Mouse (Mus musculus) CH12.LX (cell line): ENCODE results near the gene Ebf4. TPM values are rescaled to one million over a fixed set of nuclear protein-coding genes. Genes with fewer than 3 reads are reported as not detected.

Experiments
- DNase-seq: peaks from one replicate; pipeline ENCODE4 v3.0.0-alpha.2; 2013; ENCODE audit errors: extremely low read depth
- H3K27ac ChIP-seq: 2 replicates; pipeline ENCODE4 v1.5.1; 2012; ENCODE audit warnings: low read depth, mild to moderate bottlenecking, control low read depth, moderate library complexity; ENCODE audit not compliant: insufficient read depth
- H3K27me3 ChIP-seq: replicated peaks from 2 replicates; pipeline ENCODE3; 2012; ENCODE audit warnings: inconsistent platforms
- H3K36me3 ChIP-seq, 2 experiments: replicated peaks in 1 of 2; 2 replicates each; pipeline versions ENCODE3 to v1.6.1; 2012; ENCODE audit warnings: inconsistent platforms in 1 of 2, low read length in 1 of 2, mild to moderate bottlenecking in 1 of 2, mixed read lengths in 1 of 2, moderate library complexity in 1 of 2; ENCODE audit not compliant: control insufficient read depth in 1 of 2, insufficient read depth in 1 of 2
- H3K4me1 ChIP-seq, 2 experiments: 2 replicates each; pipeline ENCODE4 v1.6.1; 2012; ENCODE audit warnings: inconsistent platforms in 1 of 2, moderate library complexity in 1 of 2; ENCODE audit not compliant: insufficient read depth in 2 of 2, control insufficient read depth in 1 of 2
- H3K4me2 ChIP-seq: 2 replicates; pipeline ENCODE4 v1.6.1; 2012; ENCODE audit warnings: low read depth, mild to moderate bottlenecking, control low read depth; ENCODE audit not compliant: poor library complexity, insufficient read depth, severe bottlenecking
- H3K4me3 ChIP-seq, 3 experiments: fragments of 150-350 bp in 1 of 3; sonication (generic) in 1 of 3; replicated peaks in 1 of 3; 2 replicates each; pipeline versions ENCODE3 to v1.5.1; 2011 to 2012; ENCODE audit warnings: low read depth in 2 of 3, low read length in 2 of 3, mild to moderate bottlenecking in 2 of 3, moderate library complexity in 2 of 3, control low read depth in 1 of 3, improper control_type of control experiment in 1 of 3, inconsistent platforms in 1 of 3, mixed read lengths in 1 of 3; ENCODE audit not compliant: poor library complexity in 1 of 3
- H3K79me2 ChIP-seq: replicated peaks from 2 replicates; pipeline ENCODE4 v1.6.1; 2012; ENCODE audit warnings: mild to moderate bottlenecking, moderate library complexity; ENCODE audit not compliant: control insufficient read depth, poor library complexity, insufficient read depth, severe bottlenecking; ENCODE audit errors: extremely low read depth
- H3K9ac ChIP-seq: 2 replicates; pipeline ENCODE4 v1.6.1; 2012; ENCODE audit warnings: low read depth, mild to moderate bottlenecking, control low read depth, moderate library complexity; ENCODE audit not compliant: insufficient read depth
- H3K9me3 ChIP-seq: replicated peaks from 2 replicates; pipeline ENCODE3; 2012; ENCODE audit warnings: low read length, inconsistent platforms, mixed read lengths
- BHLHE40 ChIP-seq: IDR thresholded peaks from 2 replicates; pipeline ENCODE4 v1.6.1; 2011; ENCODE audit warnings: mild to moderate bottlenecking, low read depth, low read length, improper control_type of control experiment
- CHD1 ChIP-seq: IDR thresholded peaks from 2 replicates; pipeline ENCODE4 v1.6.1; 2012; ENCODE audit warnings: low read depth, low read length, improper control_type of control experiment, inconsistent platforms
- CTCF ChIP-seq, 2 experiments: IDR thresholded peaks in 1 of 2; conservative IDR thresholded peaks in 1 of 2; 2 replicates each; pipeline ENCODE4 v1.5.1; 2011 to 2012; ENCODE audit warnings: low read depth in 2 of 2, low read length in 2 of 2, improper control_type of control experiment in 1 of 2, inconsistent platforms in 1 of 2, mild to moderate bottlenecking in 1 of 2, moderate library complexity in 1 of 2
- E2F4 ChIP-seq: IDR thresholded peaks from 2 replicates; pipeline ENCODE4 v1.6.1; 2011; ENCODE audit warnings: low read depth, low read length, improper control_type of control experiment; ENCODE audit not compliant: insufficient replicate concordance
- EP300 ChIP-seq: IDR thresholded peaks from 2 replicates; pipeline ENCODE4 v1.6.1; 2011; ENCODE audit warnings: low read length, improper control_type of control experiment
- ETS1 ChIP-seq: conservative IDR thresholded peaks from 2 replicates; pipeline ENCODE4 v1.6.1; 2012; ENCODE audit warnings: low read depth, mild to moderate bottlenecking, inconsistent platforms, low read length, improper control_type of control experiment, moderate library complexity
- HCFC1 ChIP-seq: IDR thresholded peaks from 2 replicates; pipeline ENCODE4 v1.6.1; 2012; ENCODE audit warnings: low read depth, mild to moderate bottlenecking, inconsistent platforms, low read length, improper control_type of control experiment
- IRF4 ChIP-seq: IDR thresholded peaks from 2 replicates; pipeline ENCODE4 v1.6.1; 2014; ENCODE audit warnings: low read depth, mild to moderate bottlenecking, inconsistent platforms, low read length, improper control_type of control experiment
- MAFK ChIP-seq: IDR thresholded peaks from 2 replicates; pipeline ENCODE4 v1.6.1; 2011; ENCODE audit warnings: low read length, improper control_type of control experiment; ENCODE audit not compliant: insufficient replicate concordance
- MAX ChIP-seq: IDR thresholded peaks from 2 replicates; pipeline ENCODE4 v1.6.1; 2011; ENCODE audit warnings: low read length, improper control_type of control experiment
- MAZ ChIP-seq: IDR thresholded peaks from 2 replicates; pipeline ENCODE4 v1.6.1; 2012; ENCODE audit warnings: low read depth, mild to moderate bottlenecking, inconsistent platforms, low read length, improper control_type of control experiment, moderate library complexity
- MEF2A ChIP-seq: IDR thresholded peaks from 2 replicates; pipeline ENCODE4 v1.6.1; 2014; ENCODE audit warnings: low read depth, mild to moderate bottlenecking, inconsistent platforms, low read length, improper control_type of control experiment, borderline replicate concordance
- MXI1 ChIP-seq: IDR thresholded peaks from 2 replicates; pipeline ENCODE4 v1.6.1; 2011; ENCODE audit warnings: mild to moderate bottlenecking, low read depth, low read length, improper control_type of control experiment
- MYC ChIP-seq: IDR thresholded peaks from 2 replicates; pipeline ENCODE4 v1.6.1; 2011; ENCODE audit warnings: low read depth, mild to moderate bottlenecking, improper control_type of control experiment, low read length
- NELFE ChIP-seq: IDR thresholded peaks from 2 replicates; pipeline ENCODE4 v1.6.1; 2011; ENCODE audit warnings: low read depth, low read length, improper control_type of control experiment
- NRF1 ChIP-seq: IDR thresholded peaks from 2 replicates; pipeline ENCODE4 v1.6.1; 2014; ENCODE audit warnings: low read depth, mild to moderate bottlenecking, inconsistent platforms, low read length, improper control_type of control experiment, moderate library complexity
- PAX5 ChIP-seq: IDR thresholded peaks from 2 replicates; pipeline ENCODE4 v1.6.1; 2012; ENCODE audit warnings: low read length, inconsistent platforms, mixed read lengths
- POLR2A ChIP-seq: IDR thresholded peaks from 2 replicates; pipeline ENCODE4 v1.6.1; 2011; ENCODE audit warnings: low read depth, mild to moderate bottlenecking, improper control_type of control experiment, low read length
- POLR2AphosphoS2 ChIP-seq: IDR thresholded peaks from 2 replicates; pipeline ENCODE4 v1.6.1; 2011; ENCODE audit warnings: low read depth, low read length, improper control_type of control experiment
- RAD21 ChIP-seq: IDR thresholded peaks from 2 replicates; pipeline ENCODE4 v1.6.1; 2011; ENCODE audit warnings: low read depth, mild to moderate bottlenecking, low read length, improper control_type of control experiment, moderate library complexity
- RCOR1 ChIP-seq: conservative IDR thresholded peaks from 2 replicates; pipeline ENCODE4 v1.6.1; 2012; ENCODE audit warnings: low read depth, mild to moderate bottlenecking, inconsistent platforms, low read length, improper control_type of control experiment
- SIN3A ChIP-seq: IDR thresholded peaks from 2 replicates; pipeline ENCODE4 v1.6.1; 2012; ENCODE audit warnings: low read length, improper control_type of control experiment, inconsistent platforms
- TBP ChIP-seq: conservative IDR thresholded peaks from 2 replicates; pipeline ENCODE4 v1.6.1; 2011; ENCODE audit warnings: low read depth, low read length, improper control_type of control experiment
- UBTF ChIP-seq: IDR thresholded peaks from 2 replicates; pipeline ENCODE4 v1.6.1; 2012; ENCODE audit warnings: low read depth, mild to moderate bottlenecking, inconsistent platforms, low read length, improper control_type of control experiment, moderate library complexity
- USF1 ChIP-seq: IDR thresholded peaks from 2 replicates; pipeline ENCODE4 v1.6.1; 2014; ENCODE audit warnings: low read depth, mild to moderate bottlenecking, inconsistent platforms, low read length, improper control_type of control experiment
- USF2 ChIP-seq: conservative IDR thresholded peaks from 2 replicates; pipeline ENCODE4 v1.6.1; 2011; ENCODE audit warnings: low read depth, low read length, improper control_type of control experiment
- ZKSCAN1 ChIP-seq: IDR thresholded peaks from 2 replicates; pipeline ENCODE4 v1.6.1; 2012; ENCODE audit warnings: low read depth, inconsistent platforms, low read length, improper control_type of control experiment, borderline replicate concordance
- ZMIZ1 ChIP-seq: IDR thresholded peaks from 2 replicates; pipeline ENCODE4 v1.6.1; 2012; ENCODE audit warnings: low read depth, mild to moderate bottlenecking, inconsistent platforms, low read length, improper control_type of control experiment
- ZNF384 ChIP-seq: IDR thresholded peaks from 2 replicates; pipeline ENCODE4 v1.6.1; 2012; ENCODE audit warnings: low read depth, low read length, improper control_type of control experiment, inconsistent platforms
- dilution Hi-C: fragments of 300-500 bp; cut with MboI; formaldehyde crosslinking; loops from 2 replicates; pipeline ENCODE4 v1.14.3; 2020; ENCODE audit warnings: low sequenced_read_pairs; ENCODE audit not compliant: extremely low pct_unique_long_range_greater_than_20kb, extremely low pct_ligation_motif_present
- in situ Hi-C: fragments of 300-500 bp; cut with MboI; formaldehyde crosslinking; loops from 3 replicates; pipeline ENCODE4 v1.14.3; 2019; ENCODE audit warnings: low sequenced_read_pairs, low pct_ligation_motif_present, low pct_unique_long_range_greater_than_20kb, mixed read lengths
- polyA plus RNA-seq: library from polyadenylated mRNA; unstranded; fragments of >175 nt; gene quantifications from 2 replicates; pipeline ENCODE4 v1.2.1, GENCODE M21; 2012; ENCODE audit warnings: low read depth; ENCODE audit not compliant: insufficient read length
- total RNA-seq, 2 experiments: library from RNA; depleted of rRNA; stranded (reverse); fragments of 300-350 nt in 1 of 2; fragments of >200 nt in 1 of 2; gene quantifications; 2 replicates each; pipeline ENCODE4 v1.2.3; 2012 to 2014

Gene Ebf4
- total and polyA plus RNA-seq, 3 experiments: 0.13 TPM; not detected in 2

- dilution Hi-C loops (no loop called here), in situ Hi-C loops (no loop called here)
- peak overlapping the region; percentile 34; the same call in 1 of the 2 replicates for H3K27ac ChIP-seq
- no peaks in the 10 kb centered on the region for H3K9me3 ChIP-seq
- H3K4me3 ChIP-seq: peak overlapping the region; percentile 69 to 97 (median 76)
- peaks cover 33 to 41% of the 10 kb centered on the region in 2 experiments for H3K36me3 ChIP-seq
- H3K9ac ChIP-seq: peak overlapping the region; percentile 100
- H3K4me1 ChIP-seq: peaks cover 15 to 39% of the 10 kb centered on the region in 2 experiments
- H3K4me2 ChIP-seq: peak overlapping the region; percentile 76; the same call in 1 of the 2 replicates
- DNase-seq: no peak
- TF ChIP-seq RCOR1 (no peak), POLR2A (no peak), CTCF (conservative IDR thresholded peaks at IDR 0.05 in 1 of 2, IDR thresholded peaks at IDR 0.05 in 1 of 2; ENCODE audit: low read depth in 2 of 2, low read length in 2 of 2) (no peak), IRF4 (no peak), E2F4 (no peak), ZMIZ1 (no peak), USF1 (0 out of 2 replicates have a peak, but pooled peaks have one; percentile 7), MXI1 (peak; percentile 56; the same call in 1 of the 2 replicates), ZNF384 (no peak), MAX (peak; percentile 94), ZKSCAN1 (no peak), POLR2AphosphoS2 (no peak), NRF1 (no peak), RAD21 (no peak), SIN3A (no peak), MYC (peak; percentile 91; the same call in 1 of the 2 replicates), NELFE (no peak), MEF2A (no peak), USF2 (peak; percentile 16; the same call in 1 of the 2 replicates), MAZ (no peak), UBTF (no peak)
- no peaks in the 10 kb centered on the region for H3K27me3 ChIP-seq
- peaks cover 37% of the 10 kb centered on the region for H3K79me2 ChIP-seq
These were observed 21.2 kb upstream of the Ebf4 start for GRCm38 (mm10) chr2:130273732-130274131.

- Histone ChIP-seq H3K4me2 (peak within 1 kb of the TSS; percentile 94), H3K27ac (peak within 1 kb of the TSS; percentile 49), H3K4me1 (peaks cover 15 to 40% of the 10 kb centered on the region in 2 experiments), H3K4me3 (peak within 1 kb of the TSS; percentile 69 to 97 (median 78)), H3K36me3 (peaks cover 35 to 44% of the 10 kb centered on the region in 2 experiments), H3K79me2 (peaks cover 37% of the 10 kb centered on the region), H3K9ac (peak within 1 kb of the TSS; percentile 100), H3K9me3 (no peaks in the 10 kb centered on the region), H3K27me3 (no peaks in the 10 kb centered on the region)
- dilution Hi-C loops: no loop called here
- in situ Hi-C loops: no loop called here
- DNase-seq: peak; percentile 92
- TF ChIP-seq MYC (peak; percentile 96), ZMIZ1 (peak; percentile 99), UBTF (peak; percentile 64; the same call in 1 of the 2 replicates), POLR2AphosphoS2 (peak; percentile 99), ZKSCAN1 (no peak), MAFK (no peak), BHLHE40 (peak; percentile 72), RAD21 (no peak), ETS1 (no peak), POLR2A (peak; percentile 100), CHD1 (peak; percentile 99), ZNF384 (no peak), MAX (peak; percentile 87), SIN3A (peak; percentile 92), HCFC1 (peak; percentile 72), E2F4 (peak; percentile 87; the same call in 1 of the 2 replicates), USF2 (no peak), PAX5 (no peak), EP300 (no peak), USF1 (peak; percentile 55), MXI1 (peak; percentile 85), RCOR1 (peak; percentile 83), TBP (peak; percentile 98), MAZ (peak; percentile 90)
These were observed 20.7 kb upstream of the Ebf4 start, which contains the start of gene Nop56 for GRCm38 (mm10) chr2:130274149-130274861. Gene Nop56 (plus strand): TSS chr2:130274430.
